Mouse (Mus musculus) limb, embryonic 14.5 days (tissue): Measurements from ENCODE around the gene Mylk. TPM values are rescaled to one million over a fixed set of nuclear protein-coding genes. Genes with fewer than 3 reads are reported as not detected.

ENCODE experiments used
- ATAC-seq: fragments of 200-750 bp; cut with Nextera tagmentation; 2 replicates; pipeline ENCODE4 v1.8.0; 2017; ENCODE audit warnings: low read depth, moderate number of reproducible peaks, moderate TSS enrichment; ENCODE audit not compliant: low FRiP score
- DNase-seq: peaks from one replicate; pipeline ENCODE4 v3.0.0-alpha.2; 2015; ENCODE audit warnings: low spot score
- H3K27ac ChIP-seq: fragments of 300-500 bp; sonication (generic); replicated peaks from 2 replicates; pipeline ENCODE4 v1.5.1; 2014; ENCODE audit warnings: low read depth, mild to moderate bottlenecking, low read length, moderate library complexity, mixed read lengths
- H3K27me3 ChIP-seq: fragments of 300-500 bp; sonication (generic); 2 replicates; pipeline ENCODE4 v1.6.1; 2014; ENCODE audit warnings: low read length, mixed read lengths; ENCODE audit not compliant: control insufficient read depth, insufficient read depth
- H3K36me3 ChIP-seq: fragments of 300-500 bp; sonication (generic); 2 replicates; pipeline ENCODE4 v1.6.1; 2014; ENCODE audit warnings: mild to moderate bottlenecking, low read length, moderate library complexity, mixed read lengths; ENCODE audit not compliant: control insufficient read depth, insufficient read depth
- H3K4me1 ChIP-seq: fragments of 300-500 bp; sonication (generic); 2 replicates; pipeline ENCODE4 v1.6.1; 2014; ENCODE audit warnings: antibody characterized with exemption, low read length, mixed read lengths; ENCODE audit not compliant: control insufficient read depth, insufficient read depth
- H3K4me2 ChIP-seq: fragments of 300-500 bp; sonication (generic); replicated peaks from 2 replicates; pipeline ENCODE4 v1.6.1; 2014; ENCODE audit warnings: low read depth, mild to moderate bottlenecking, low read length, moderate library complexity; ENCODE audit not compliant: severe bottlenecking
- H3K4me3 ChIP-seq: fragments of 300-500 bp; sonication (generic); replicated peaks from 2 replicates; pipeline ENCODE4 v1.5.1; 2014; ENCODE audit warnings: low read length
- H3K9ac ChIP-seq: fragments of 300-500 bp; sonication (generic); 2 replicates; pipeline ENCODE4 v1.6.1; 2014; ENCODE audit warnings: mild to moderate bottlenecking, low read depth, low read length, moderate library complexity; ENCODE audit not compliant: severe bottlenecking
- H3K9me3 ChIP-seq: fragments of 300-500 bp; sonication (generic); 2 replicates; pipeline ENCODE4 v1.6.1; 2016; ENCODE audit warnings: low read length; ENCODE audit not compliant: control insufficient read depth
- POLR2A ChIP-seq: fragments of 200-500 bp; IDR thresholded peaks from 2 replicates; pipeline ENCODE4 v1.8.0; 2012; ENCODE audit warnings: inconsistent platforms, mild to moderate bottlenecking, moderate library complexity, borderline replicate concordance; ENCODE audit not compliant: insufficient read depth, insufficient read length; ENCODE audit errors: extremely low read depth
- WGBS: fragments of 180-500 bp; shearing (Covaris S2); extraction: QIAGEN DNeasy Blood & Tissue Kit; methylation state at CpG from one replicate; pipeline ENCODE4 v1.1.7; 2014; 5-methylcytosine and 5-hydroxymethylcytosine counted together
- polyA plus RNA-seq, 2 experiments: library from polyadenylated mRNA; depleted of rRNA in 1 of 2; stranded (reverse) in 1 of 2; unstranded in 1 of 2; fragments of >200 nt; fragmentation: Nextera tagmentation in 1 of 2; extraction: Ambion mirVana in 1 of 2; gene quantifications; 2 replicates each; pipeline versions ENCODE4 v1.2.1 to v1.2.3; 2012 to 2014

Gene Mylk
- polyA plus RNA-seq, 2 experiments, result 14.9 to 17.0 TPM

DNA sequence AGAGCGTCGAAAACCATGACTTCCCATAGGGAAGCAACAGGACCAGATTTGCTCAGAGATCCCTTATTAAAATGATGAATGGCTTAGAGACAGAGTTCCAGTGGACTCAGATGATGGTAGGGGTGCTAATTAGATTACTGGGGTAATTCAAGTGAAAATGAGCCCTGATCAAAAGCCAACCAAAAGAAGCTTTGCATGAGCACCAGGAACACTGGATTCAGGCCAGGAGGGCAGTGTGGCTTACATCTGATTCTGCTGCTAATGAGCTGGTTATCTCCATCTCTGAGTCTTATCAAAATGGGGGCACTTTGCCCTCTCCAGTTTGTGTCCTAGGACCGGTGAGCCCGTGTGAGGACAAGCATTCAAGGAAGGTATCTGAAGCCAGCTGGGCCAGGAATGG is 23.4 kb downstream of the Mylk start:
- WGBS, result 69% methylated on average over 4 of the region's 4 CpGs

DNA sequence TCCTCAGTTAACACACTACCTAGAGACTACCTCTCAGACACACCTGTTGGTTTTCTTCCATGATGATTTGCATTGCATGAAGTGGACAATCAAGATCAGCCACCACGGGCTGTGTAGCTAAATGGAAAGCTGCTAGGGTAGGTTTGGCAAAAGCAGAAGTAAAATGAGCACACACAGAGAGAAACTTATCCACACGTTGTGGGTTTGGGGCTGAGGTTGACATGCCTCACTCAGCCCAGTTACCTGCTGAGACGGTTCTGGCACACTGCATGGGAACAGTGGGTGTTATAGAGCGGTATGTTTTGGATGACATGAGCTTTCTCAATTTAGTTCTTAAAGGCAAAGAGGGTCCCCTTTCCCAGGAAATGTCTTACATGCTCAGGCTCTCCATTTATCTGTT is 25.1 kb downstream of the Mylk start:
- no peaks in the 10 kb centered on the region for H3K36me3 ChIP-seq
- no peaks in the 10 kb centered on the region for H3K4me1 ChIP-seq
- no peak for TF ChIP-seq POLR2A
- H3K4me2 ChIP-seq, result no peak overlapping the region
- ATAC-seq (no peak), DNase-seq (no peak)
- H3K27ac ChIP-seq, result no peak overlapping the region
- 87% methylated on average over 4 of the region's 4 CpGs for WGBS
- no peaks in the 10 kb centered on the region; the same call in 1 of the 2 replicates for H3K9me3 ChIP-seq
- H3K9ac ChIP-seq, result no peak overlapping the region
- H3K27me3 ChIP-seq, result no peaks in the 10 kb centered on the region
- H3K4me3 ChIP-seq, result no peak overlapping the region

More for the DNA sequence above, 23.4 kb downstream of the Mylk start:
- H3K4me1 ChIP-seq, result no peaks in the 10 kb centered on the region
- no peaks in the 10 kb centered on the region for H3K36me3 ChIP-seq
- no peak overlapping the region for H3K4me3 ChIP-seq
- H3K27me3 ChIP-seq, result no peaks in the 10 kb centered on the region
- no peak overlapping the region for H3K4me2 ChIP-seq
- H3K27ac ChIP-seq, result no peak overlapping the region
- ATAC-seq, result no peak
- no peak for DNase-seq
- H3K9ac ChIP-seq, result no peak overlapping the region
- H3K9me3 ChIP-seq, result no peaks in the 10 kb centered on the region; the same call in 1 of the 2 replicates
- no peak for TF ChIP-seq POLR2A

DNA sequence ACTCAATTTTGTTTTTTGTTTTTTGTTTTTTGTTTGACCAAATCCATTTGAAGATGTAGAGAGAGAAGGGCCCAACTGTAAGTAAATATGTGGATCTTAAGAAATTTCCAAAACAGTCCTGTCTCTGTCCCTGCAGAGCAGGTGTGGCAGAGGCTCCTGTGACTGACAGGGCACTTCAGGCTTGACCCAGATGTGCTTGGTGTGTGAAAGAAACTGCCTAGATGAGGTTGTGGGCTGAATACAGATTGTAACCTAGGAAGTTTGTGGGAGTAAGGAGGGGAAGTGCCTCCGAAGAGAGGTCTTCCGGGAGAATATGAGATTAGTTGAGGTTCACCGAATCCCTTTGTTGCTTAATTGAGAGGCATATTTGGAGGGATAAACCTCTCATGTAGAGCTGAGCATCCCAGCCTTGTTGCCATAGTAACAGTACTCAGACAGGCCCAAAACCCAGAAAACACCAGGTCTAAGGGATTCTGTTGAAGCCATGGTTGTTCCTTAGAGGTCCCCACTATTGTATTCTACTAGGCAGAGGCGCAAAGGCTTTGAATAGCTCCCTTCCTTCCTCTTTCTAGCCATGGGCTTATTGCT is 27.5 kb downstream of the Mylk start:
- DNase-seq (no peak), ATAC-seq (no peak)
- Histone ChIP-seq H3K4me3 (no peak overlapping the region), H3K27me3 (no peaks in the 10 kb centered on the region), H3K9ac (no peak overlapping the region), H3K4me2 (no peak overlapping the region), H3K9me3 (no peaks in the 10 kb centered on the region), H3K27ac (no peak overlapping the region), H3K4me1 (no peaks in the 10 kb centered on the region), H3K36me3 (no peaks in the 10 kb centered on the region)
- TF ChIP-seq POLR2A, result no peak
- WGBS, result 83% methylated on average over 4 of the region's 4 CpGs

DNA sequence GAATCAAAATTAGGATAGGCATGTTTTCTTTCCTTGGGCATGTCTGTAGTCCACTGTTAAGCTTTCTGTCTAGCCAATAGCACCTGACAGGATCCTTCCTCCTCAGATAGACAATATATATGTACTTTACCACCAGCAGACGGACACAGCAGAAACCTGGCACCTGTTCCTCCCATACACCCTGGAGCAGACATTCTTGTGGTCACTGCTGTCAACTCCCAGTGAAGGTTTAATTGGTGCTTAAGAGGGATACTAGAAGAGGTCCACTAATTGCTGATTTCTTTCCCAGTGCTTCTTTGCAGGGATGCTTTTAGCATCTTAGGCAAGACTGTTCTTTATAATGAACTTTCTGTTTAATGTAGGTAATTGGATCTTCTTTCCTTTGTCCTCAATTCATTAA is 37.4 kb downstream of the Mylk start:
- H3K27me3 ChIP-seq, result no peaks in the 10 kb centered on the region
- H3K9me3 ChIP-seq, result no peaks in the 10 kb centered on the region
- no peak overlapping the region for H3K4me2 ChIP-seq
- WGBS, result 28% methylated on average over 1 of the region's 1 CpGs
- no peak for TF ChIP-seq POLR2A
- ATAC-seq, result no peak
- H3K36me3 ChIP-seq, result no peaks in the 10 kb centered on the region
- H3K27ac ChIP-seq, result no peak overlapping the region
- H3K4me3 ChIP-seq, result no peak overlapping the region
- no peak overlapping the region for H3K9ac ChIP-seq
- H3K4me1 ChIP-seq, result no peaks in the 10 kb centered on the region
- no peak for DNase-seq

DNA sequence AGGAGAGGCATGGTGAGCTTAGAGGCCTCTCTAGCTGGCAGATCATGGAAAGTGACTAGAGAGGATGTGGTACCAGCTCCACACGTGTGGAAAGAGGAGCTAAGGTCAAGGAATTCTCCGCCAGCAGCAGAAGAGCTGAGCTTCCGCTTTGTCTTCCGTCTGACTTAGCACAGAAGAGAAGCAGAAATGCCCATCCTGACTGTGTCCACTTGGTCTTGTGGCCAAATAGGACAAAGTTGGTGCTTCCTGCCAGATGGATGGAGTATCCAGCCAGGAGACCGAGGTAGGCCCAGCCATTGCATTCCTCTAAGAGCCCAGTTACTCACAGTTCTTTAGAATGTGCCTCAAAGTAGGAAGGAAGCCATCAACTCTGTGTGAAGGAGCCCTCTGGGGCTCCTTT is 38.5 kb downstream of the Mylk start:
- WGBS, result 93% methylated on average over 5 of the region's 5 CpGs

More for the DNA sequence above, 38.5 kb downstream of the Mylk start:
- Histone ChIP-seq H3K9ac (no peak overlapping the region), H3K4me1 (no peaks in the 10 kb centered on the region), H3K9me3 (no peaks in the 10 kb centered on the region), H3K27me3 (no peaks in the 10 kb centered on the region), H3K27ac (no peak overlapping the region), H3K36me3 (no peaks in the 10 kb centered on the region), H3K4me3 (no peak overlapping the region), H3K4me2 (no peak overlapping the region)
- TF ChIP-seq POLR2A, result no peak
- ATAC-seq (no peak), DNase-seq (no peak)
